Mouse (Mus musculus) E14TG2a.4 (cell line): ENCODE data around the gene Smim1.

Experiments
- H3K27me3 ChIP-seq: 2 replicates; pipeline ENCODE4 v1.6.1; 2014; ENCODE audit warnings: low read length, control low read depth; ENCODE audit not compliant: insufficient read depth
- H3K36me3 ChIP-seq: 2 replicates; pipeline ENCODE4 v1.6.1; 2014; ENCODE audit warnings: low read length, control low read depth; ENCODE audit not compliant: insufficient read depth
- H3K4me1 ChIP-seq: replicated peaks from 2 replicates; pipeline ENCODE4 v1.6.1; 2014; ENCODE audit warnings: low read depth, low read length, control low read depth
- H3K4me3 ChIP-seq: replicated peaks from 2 replicates; pipeline ENCODE4 v1.5.1; 2014; ENCODE audit warnings: mild to moderate bottlenecking, low read length
- H3K9me3 ChIP-seq: 2 replicates; pipeline ENCODE4 v1.6.1; 2014; ENCODE audit warnings: low read length, control low read depth
- CTCF ChIP-seq: conservative IDR thresholded peaks from 2 replicates; pipeline ENCODE4 v1.5.1; 2014; ENCODE audit warnings: low read length
- NANOG ChIP-seq: IDR thresholded peaks from 2 replicates; pipeline ENCODE4 v1.6.1; 2014; ENCODE audit warnings: borderline replicate concordance, low read length, mixed read lengths
- POU5F1 ChIP-seq: IDR thresholded peaks from 2 replicates; pipeline ENCODE4 v1.6.1; 2014; ENCODE audit warnings: low read length, borderline replicate concordance

Gene Smim1

GRCm38 (mm10) chr4:154025641-154026440 is at the start of gene Smim1:
Gene Smim1, minus strand, starts transcription at chr4:154026230.
- Histone ChIP-seq H3K36me3 (peaks cover 18% of the 10 kb centered on the region), H3K4me1 (peaks cover 41% of the 10 kb centered on the region), H3K9me3 (no peaks in the 10 kb centered on the region), H3K4me3 (peak within 1 kb of the TSS; percentile 65), H3K27me3 (peaks cover 58% of the 10 kb centered on the region)
- no peak for TF ChIP-seq NANOG
- peak; percentile 41 for TF ChIP-seq CTCF
- no peak for TF ChIP-seq POU5F1

- H3K27me3 ChIP-seq, result peaks cover 67% of the 10 kb centered on the region
- no peak overlapping the region for H3K4me3 ChIP-seq
- peaks cover 20% of the 10 kb centered on the region for H3K4me1 ChIP-seq
- no peaks in the 10 kb centered on the region for H3K9me3 ChIP-seq
- no peak for TF ChIP-seq POU5F1
- TF ChIP-seq CTCF, result no peak
- no peak for TF ChIP-seq NANOG
- H3K36me3 ChIP-seq, result peaks cover 10% of the 10 kb centered on the region; the same call in 1 of the 2 replicates
These were observed 45.9 kb upstream of the Smim1 start for GRCm38 (mm10) chr4:154071941-154072340.

DNA sequence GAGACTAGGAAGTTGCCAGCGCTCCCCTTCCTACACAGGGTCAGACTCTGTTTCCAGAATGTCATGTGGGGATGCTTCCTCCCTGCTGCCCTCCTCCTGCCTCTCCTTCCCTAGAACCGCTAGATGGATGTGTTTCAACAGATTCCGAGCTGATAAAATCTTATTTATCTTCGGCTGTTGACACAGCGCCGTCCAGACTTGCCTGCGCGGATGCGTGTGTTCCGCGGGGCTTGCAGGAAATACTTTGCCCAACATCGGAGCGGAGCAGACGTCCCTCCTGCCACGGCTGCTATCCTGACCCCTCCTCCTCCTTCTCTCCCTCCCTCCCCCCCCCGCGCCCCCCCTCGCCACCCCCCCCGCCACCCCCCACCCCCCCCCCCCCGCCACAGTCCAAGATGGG is 45.5 kb upstream of the Smim1 start:
- H3K27me3 ChIP-seq, result peaks cover 62% of the 10 kb centered on the region
- peak overlapping the region; percentile 59; the same call in 1 of the 2 replicates for H3K4me3 ChIP-seq
- H3K4me1 ChIP-seq, result peaks cover 20% of the 10 kb centered on the region
- H3K36me3 ChIP-seq, result peaks cover 10% of the 10 kb centered on the region; the same call in 1 of the 2 replicates
- H3K9me3 ChIP-seq, result no peaks in the 10 kb centered on the region
- TF ChIP-seq POU5F1 (no peak), NANOG (no peak), CTCF (no peak)

DNA sequence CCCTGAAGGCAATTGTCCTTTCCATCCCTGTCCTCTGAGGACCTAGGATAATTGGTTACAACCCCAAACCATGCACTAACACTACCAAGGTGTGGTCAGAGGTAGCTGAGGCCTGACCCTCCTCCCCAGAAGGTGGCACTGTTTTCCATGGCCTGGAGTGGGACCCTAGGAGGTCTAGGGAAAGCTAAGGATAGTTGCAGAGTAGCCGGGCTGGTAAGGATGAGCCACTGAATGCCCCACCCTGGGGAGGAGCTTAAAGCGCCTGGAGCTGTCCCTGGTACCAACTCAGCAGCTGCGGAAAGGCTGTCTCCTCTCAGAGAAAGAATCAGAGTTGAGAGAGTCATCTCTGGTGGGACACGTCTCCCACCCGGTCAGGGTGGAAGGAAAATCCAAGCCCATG is 44.9 kb upstream of the Smim1 start:
- H3K9me3 ChIP-seq, result no peaks in the 10 kb centered on the region
- H3K27me3 ChIP-seq, result peaks cover 60% of the 10 kb centered on the region
- no peak for TF ChIP-seq NANOG
- TF ChIP-seq CTCF, result peak; percentile 40
- no peak overlapping the region for H3K4me3 ChIP-seq
- peaks cover 20% of the 10 kb centered on the region for H3K4me1 ChIP-seq
- H3K36me3 ChIP-seq, result peaks cover 10% of the 10 kb centered on the region; the same call in 1 of the 2 replicates

- Histone ChIP-seq H3K36me3 (peaks cover 34% of the 10 kb centered on the region), H3K27me3 (peaks cover 41% of the 10 kb centered on the region), H3K4me3 (no peak overlapping the region), H3K9me3 (no peaks in the 10 kb centered on the region), H3K4me1 (peaks cover 5% of the 10 kb centered on the region)
- no peak for TF ChIP-seq POU5F1
- TF ChIP-seq CTCF, result peak; percentile 72
These were observed 39.1 kb upstream of the Smim1 start for GRCm38 (mm10) chr4:154064827-154065773.

DNA sequence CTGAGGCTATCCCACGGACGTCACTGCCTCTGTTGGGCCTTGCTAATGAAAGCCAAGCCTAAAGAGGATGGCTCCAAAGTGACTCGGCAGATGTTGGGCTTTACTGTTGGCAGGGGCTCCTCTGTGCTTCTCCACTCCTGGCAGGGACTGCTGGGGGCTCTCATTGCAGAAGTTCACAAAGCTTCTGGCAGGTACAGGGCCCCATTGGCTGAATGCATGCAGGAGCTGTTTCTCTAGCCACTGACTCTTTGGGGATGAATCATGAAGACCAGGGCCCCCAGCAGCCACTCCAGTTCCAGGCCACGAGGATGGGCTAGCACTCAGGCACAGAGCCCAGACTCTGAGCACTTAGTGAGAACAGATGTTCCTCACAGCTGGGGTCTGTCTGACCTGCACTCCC is 31.7 kb upstream of the Smim1 start:
- Histone ChIP-seq H3K9me3 (no peaks in the 10 kb centered on the region), H3K27me3 (peaks cover 77% of the 10 kb centered on the region)
- TF ChIP-seq POU5F1 (no peak), NANOG (no peak), CTCF (no peak)

DNA sequence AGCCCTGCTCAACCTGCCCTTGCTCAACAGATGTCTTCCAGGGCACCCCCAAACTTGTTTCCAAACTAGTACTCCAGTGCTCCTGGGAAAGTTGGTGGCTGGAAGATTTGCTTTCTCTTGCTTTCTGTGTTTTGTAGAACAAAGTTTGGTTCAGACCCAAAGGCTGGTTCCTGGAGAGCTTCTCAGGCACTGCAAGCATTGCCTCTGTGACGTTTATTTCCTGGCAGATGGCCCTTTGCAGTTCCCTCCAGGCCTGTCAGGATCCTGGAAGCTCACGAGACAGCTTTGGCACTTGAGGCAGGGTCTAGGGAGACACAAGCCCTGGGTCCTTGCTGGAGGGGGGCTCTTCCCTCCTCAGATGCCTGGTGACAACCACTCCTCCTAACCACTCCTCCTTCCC is 30.6 kb upstream of the Smim1 start:
- peaks cover 41% of the 10 kb centered on the region for H3K36me3 ChIP-seq
- peaks cover 80% of the 10 kb centered on the region for H3K27me3 ChIP-seq
- no peak for TF ChIP-seq POU5F1
- TF ChIP-seq NANOG, result no peak
- TF ChIP-seq CTCF, result no peak
- peaks cover 8% of the 10 kb centered on the region; the same call in 1 of the 2 replicates for H3K4me1 ChIP-seq
- no peaks in the 10 kb centered on the region for H3K9me3 ChIP-seq
- H3K4me3 ChIP-seq, result no peak overlapping the region

More for the DNA sequence above, 31.7 kb upstream of the Smim1 start:
- Histone ChIP-seq H3K4me3 (no peak overlapping the region), H3K4me1 (peaks cover 8% of the 10 kb centered on the region; the same call in 1 of the 2 replicates), H3K36me3 (peaks cover 51% of the 10 kb centered on the region)

DNA sequence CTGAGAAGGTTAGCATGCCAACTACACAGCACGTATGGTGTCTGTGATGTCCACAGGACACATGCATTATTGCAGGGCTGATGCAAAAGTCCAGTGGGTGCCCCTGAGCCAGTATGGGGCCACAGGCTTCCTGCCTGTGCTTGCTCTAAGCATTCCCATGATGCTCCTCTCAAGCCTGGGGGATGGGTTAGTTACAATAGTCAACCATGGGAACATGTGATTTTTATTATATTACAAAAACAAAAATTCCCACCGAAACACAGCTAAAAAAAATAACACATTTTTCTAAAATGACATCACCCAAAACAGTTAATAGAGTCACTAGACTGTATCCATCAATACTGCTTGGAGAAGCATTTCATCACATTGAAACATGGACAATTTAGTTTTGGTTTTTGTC is 30.0 kb upstream of the Smim1 start:
- peaks cover 85% of the 10 kb centered on the region for H3K27me3 ChIP-seq
- H3K9me3 ChIP-seq, result no peaks in the 10 kb centered on the region
- 0 out of 2 replicates have a peak, but pooled peaks cover 4% of the 10 kb centered on the region for H3K4me1 ChIP-seq
- no peak overlapping the region for H3K4me3 ChIP-seq
- H3K36me3 ChIP-seq, result peaks cover 37% of the 10 kb centered on the region
- TF ChIP-seq NANOG (no peak), CTCF (no peak), POU5F1 (no peak)
